Mouse (Mus musculus) left cerebral cortex, adult 9 months (tissue): ENCODE measurements at regions not wholly inside any gene's neighbourhood (a gene's known extent, or its start where the extent isn't known, plus 50 kb on each side); places are given as distances from the start of the nearest gene placed in this dataset.

Experiments used
- DNase-seq, 2 experiments: peaks; one replicate each; pipeline ENCODE4 v3.0.0; 2022; ENCODE audit warnings: low spot score in 2 of 2

DNA sequence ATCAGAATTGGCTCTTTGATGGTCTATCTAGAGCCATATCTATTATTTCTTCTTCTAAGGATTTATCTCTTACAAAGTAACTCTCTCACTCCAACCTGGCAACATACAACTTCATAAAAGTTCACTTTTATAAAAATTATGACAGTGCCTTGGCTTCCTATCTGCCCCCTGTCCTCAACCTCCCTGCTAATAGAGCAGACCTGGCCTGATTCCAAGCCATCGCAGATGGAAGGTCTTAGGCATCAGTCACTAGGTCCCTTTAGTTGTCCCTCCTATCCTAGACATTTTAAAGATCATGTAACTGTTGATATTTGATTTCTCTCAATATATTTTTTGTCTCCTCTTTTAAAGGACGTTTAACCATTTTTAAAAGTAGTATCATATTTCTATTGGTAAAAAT, 1974.3 kb upstream of the Slc39a10 start:
- no peak for DNase-seq

DNA sequence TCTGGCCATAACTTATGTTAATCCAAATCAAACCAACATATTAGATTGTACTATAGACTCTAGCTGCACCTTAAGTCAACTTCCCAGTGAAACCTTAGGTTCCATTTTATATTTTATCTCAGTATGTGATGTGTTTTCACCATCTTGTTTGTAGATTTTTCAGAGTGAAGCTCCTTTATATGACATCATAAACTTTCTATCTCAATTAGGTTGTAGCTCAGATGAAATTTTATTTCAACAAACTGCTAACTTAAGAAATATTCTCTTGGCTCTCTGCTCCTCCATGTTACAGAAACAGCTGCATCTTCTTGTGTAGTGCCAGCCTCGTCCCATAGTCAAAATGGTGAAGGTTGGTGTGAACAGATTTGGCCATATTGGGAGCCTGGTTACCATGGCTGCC, 1988.7 kb upstream of the Slc39a10 start:
- no peak for DNase-seq

DNA sequence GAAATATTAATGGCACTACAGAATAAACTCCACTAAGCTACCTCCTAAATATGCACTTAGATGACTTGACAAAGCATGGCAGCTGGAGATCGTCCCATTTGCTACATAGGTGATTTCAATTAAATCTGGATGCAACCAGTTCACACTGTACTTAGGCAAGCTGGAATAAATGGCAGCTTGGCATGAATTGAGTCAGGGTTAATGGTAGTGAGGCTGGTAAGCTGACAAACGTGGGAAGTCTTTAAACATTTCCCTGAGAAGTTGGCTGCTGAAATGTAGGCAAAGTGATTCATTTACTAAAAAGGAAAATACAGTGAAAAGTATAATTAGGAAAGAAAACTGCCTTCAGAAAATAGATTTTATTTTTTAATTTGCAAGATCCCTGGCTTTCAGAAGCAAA, 2000.9 kb upstream of the Slc39a10 start:
- DNase-seq = peak; percentile 2 to 3

- no peak for DNase-seq
Observed at GRCm38 (mm10) chr1:48916419-48916818, 1984.0 kb upstream of the Tmeff2 start.

DNA sequence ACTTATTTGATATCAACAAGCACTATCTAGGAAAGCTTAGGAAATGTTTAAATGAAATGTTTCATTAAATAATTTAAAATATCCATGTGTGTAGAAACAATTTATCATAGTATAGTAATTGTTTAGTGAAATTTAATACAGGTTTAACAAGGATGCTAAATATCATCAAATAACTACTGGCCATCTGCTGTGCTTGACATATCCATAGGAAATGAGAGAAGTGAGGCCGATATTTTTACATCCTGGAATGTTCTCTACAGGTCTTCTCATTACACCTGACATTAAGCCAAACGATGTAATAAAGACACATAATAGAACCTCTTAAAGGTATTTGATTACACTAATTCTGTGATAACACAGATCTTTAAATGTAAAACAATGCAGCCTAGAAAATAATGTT, 1957.3 kb upstream of the Tmeff2 start:
- no peak for DNase-seq

GRCm38 (mm10) chr1:48943826-48944225, 1956.6 kb upstream of the Tmeff2 start:
- no peak for DNase-seq
